Comparison of ENCODE assay signal across 12 mouse cellular contexts in genomic region chr9:37329456-37329855, GRCm38 (mm10). TPM values are rescaled to one million over a fixed set of nuclear protein-coding genes. Genes with fewer than 3 reads are reported as not detected.
DNase-seq lines count a peak whose midpoint lies in the region; ATAC-seq and TF ChIP-seq lines count a peak whose summit lies in the region.
"Had no signal": no experiment of that assay in that cellular context is flagged by ENCODE, and none has a peak within 500 bp of the region (broad histone marks: within the 10 kb centered on the region; RNA-seq: fewer than 3 reads in every experiment).

No protein-coding gene starts in this region.

- no peak overlapping the region for H3K4me2 ChIP-seq in hindbrain, postnatal 0 days (ENCODE audit: low read depth, low read length)
- H3K4me2 ChIP-seq in hindbrain, embryonic 11.5 days (replicated peaks; ENCODE audit: low read depth, low read length), result no peak overlapping the region
- H3K4me2 ChIP-seq: heart, embryonic 13.5 days had no signal

- no peaks in the 10 kb centered on the region for H3K4me1 ChIP-seq in hindbrain, postnatal 0 days (ENCODE audit: insufficient read depth, low read length)
- no peaks in the 10 kb centered on the region for H3K4me1 ChIP-seq in hindbrain, embryonic 11.5 days (replicated peaks; ENCODE audit: control insufficient read depth, insufficient read depth, low read length)
- H3K4me1 ChIP-seq: heart, embryonic 13.5 days had no signal

- H3K36me3 ChIP-seq in hindbrain, postnatal 0 days (ENCODE audit: insufficient read depth, low read length), result no peaks in the 10 kb centered on the region
- H3K36me3 ChIP-seq in hindbrain, embryonic 11.5 days (ENCODE audit: control insufficient read depth, insufficient read depth, low read length), result no peaks in the 10 kb centered on the region
- H3K36me3 ChIP-seq: heart, embryonic 13.5 days had no signal

- DNase-seq in hindbrain, postnatal 0 days (ENCODE audit: low spot score), result peak; percentile 42
- DNase-seq in hindbrain, embryonic 11.5 days (ENCODE audit: low spot score), result no peak
- DNase-seq in 3134 (ENCODE audit: extremely low read depth, insufficient read length, low spot score), result peak; percentile 4
- peak; percentile 42 for DNase-seq in c-Kit-positive CD71-positive TER-119-positive erythroid progenitor cells, embryonic 14.5 days (ENCODE audit: low spot score)
- no peak for DNase-seq in adrenal gland, postnatal 25 days
- DNase-seq in left cerebral cortex, postnatal 36 days (ENCODE audit: low spot score in 2 of 2), result no peak
- DNase-seq in urinary bladder, postnatal 36 days (ENCODE audit: low spot score in 2 of 2), result no peak
- DNase-seq: adrenal gland, postnatal 10 days had no signal

- no peak overlapping the region for H3K27ac ChIP-seq in hindbrain, postnatal 0 days
- no peak overlapping the region for H3K27ac ChIP-seq in hindbrain, embryonic 11.5 days (ENCODE audit: low read depth, low read length)
- H3K27ac ChIP-seq: heart, embryonic 13.5 days had no signal

- no peaks in the 10 kb centered on the region for H3K27me3 ChIP-seq in hindbrain, postnatal 0 days (ENCODE audit: insufficient read depth, low read length)
- H3K27me3 ChIP-seq in hindbrain, embryonic 11.5 days (ENCODE audit: control insufficient read depth, insufficient read depth, low read length), result no peaks in the 10 kb centered on the region
- H3K27me3 ChIP-seq: heart, embryonic 13.5 days had no signal

- WGBS in hindbrain, postnatal 0 days, result 33% methylated on average over 3 of the region's 3 CpGs
- WGBS in hindbrain, embryonic 11.5 days, result 46% methylated on average over 3 of the region's 3 CpGs

- TF ChIP-seq CTCF in hindbrain, postnatal 0 days (IDR thresholded peaks at IDR 0.05; ENCODE audit: low read depth), result peak; percentile 79

- ATAC-seq in hindbrain, postnatal 0 days, result no peak
- no peak for ATAC-seq in hindbrain, embryonic 11.5 days (ENCODE audit: low FRiP score)
- peak; percentile 90 for ATAC-seq in CD4-positive, CD25-positive, alpha-beta regulatory T cell, adult 4 months

- H3K9ac ChIP-seq in hindbrain, postnatal 0 days (replicated peaks; ENCODE audit: low read length), result no peak overlapping the region
- no peak overlapping the region for H3K9ac ChIP-seq in hindbrain, embryonic 11.5 days (ENCODE audit: low read depth, low read length)
- H3K9ac ChIP-seq: heart, embryonic 13.5 days had no signal

- H3K9me3 ChIP-seq in hindbrain, postnatal 0 days (ENCODE audit: low read length), result no peaks in the 10 kb centered on the region
- no peaks in the 10 kb centered on the region for H3K9me3 ChIP-seq in hindbrain, embryonic 11.5 days (ENCODE audit: control insufficient read depth, low read length)
- H3K9me3 ChIP-seq: heart, embryonic 13.5 days had no signal

- no peak overlapping the region for H3K4me3 ChIP-seq in hindbrain, postnatal 0 days (ENCODE audit: low read length)
- no peak overlapping the region for H3K4me3 ChIP-seq in hindbrain, embryonic 11.5 days (ENCODE audit: low read depth, low read length)
- H3K4me3 ChIP-seq: heart, embryonic 13.5 days had no signal

- intact Hi-C loops in left cerebral cortex, postnatal 36 days (cut with DNase I), result loop anchor here (5.0 kb wide), 3 partner anchors 72 to 432 kb away; partner anchors contain the start of gene Slc37a2

RNA-seq across cellular contexts. Expression of gene Ccdc15, which starts 18.8 kb away (rescaled TPM):
- 5.5 and 6.9 TPM in 2 replicates for total RNA-seq in hindbrain, postnatal 0 days (2014; rRNA removed)
- 7.1 and 7.4 TPM in 2 replicates for polyA plus RNA-seq in hindbrain, postnatal 0 days (2015; fragmentation: Nextera tagmentation; extraction: Ambion mirVana)
- polyA plus RNA-seq in hindbrain, embryonic 11.5 days (2014; fragmentation: Nextera tagmentation; extraction: Ambion mirVana), result 6.8 and 10.2 TPM in 2 replicates
- 10 to 100 TPM in 1 of 2 experiments, 1 to 10 TPM in 1; 6.8 to 10.3 TPM for polyA plus RNA-seq in CD4-positive, CD25-positive, alpha-beta regulatory T cell, adult 4 months (2017; shearing (Covaris generic))
- 3.9 and 4.6 TPM in 2 replicates for total RNA-seq in adrenal gland, postnatal 25 days (2021)
- 1 to 10 TPM; 1.5 to 3.1 TPM for total RNA-seq in left cerebral cortex, postnatal 36 days (2021)

RNA-seq across cellular contexts. Expression of gene Hepacam, which starts 37.7 kb away (rescaled TPM):
- 40.5 and 45.9 TPM in 2 replicates for total RNA-seq in hindbrain, postnatal 0 days (2014; rRNA removed)
- 69.2 and 74.4 TPM in 2 replicates for polyA plus RNA-seq in hindbrain, postnatal 0 days (2015; fragmentation: Nextera tagmentation; extraction: Ambion mirVana)
- 0.09 TPM in 1 of 2 replicates, not detected in the other for polyA plus RNA-seq in hindbrain, embryonic 11.5 days (2014; fragmentation: Nextera tagmentation; extraction: Ambion mirVana)
- polyA plus RNA-seq in CD4-positive, CD25-positive, alpha-beta regulatory T cell, adult 4 months (2017; shearing (Covaris generic)), result not detected
- 0.18 TPM in 1 of 2 replicates, not detected in the other for total RNA-seq in adrenal gland, postnatal 25 days (2021)
- 10 to 100 TPM; 62.8 to 64.3 TPM for total RNA-seq in left cerebral cortex, postnatal 36 days (2021)
- polyA plus RNA-seq: liver, embryonic 16.5 days; stomach, embryonic 16.5 days had no signal

Comparison
In these comparisons a context has a peak if more than half of its experiments do, and no peak if none do; other contexts are left out.
1. DNase-seq: peak in hindbrain, postnatal 0 days (single experiment), 3134 (single experiment) and c-Kit-positive CD71-positive TER-119-positive erythroid progenitor cells, embryonic 14.5 days (single experiment); none in hindbrain, embryonic 11.5 days (single experiment), adrenal gland, postnatal 25 days (single experiment), left cerebral cortex, postnatal 36 days (0 of 2) and urinary bladder, postnatal 36 days (0 of 2).
2. RNA of gene Hepacam, which starts 37.7 kb away (total RNA-seq): 62.8 to 64.3 TPM in left cerebral cortex, postnatal 36 days and 40.5 to 45.9 TPM in hindbrain, postnatal 0 days; 0.18 TPM in adrenal gland, postnatal 25 days; every median in the first group is over 10 times any median in the second.